Mouse (Mus musculus) brain, embryonic 14.5 days (tissue): ENCODE measurements around the gene Snai1. TPM values are rescaled to one million over a fixed set of nuclear protein-coding genes. Genes with fewer than 3 reads are reported as not detected.

Experiments
- DNase-seq: peaks from one replicate; pipeline ENCODE4 v3.0.0-alpha.2; 2011; ENCODE audit warnings: low read depth
- CTCF ChIP-seq: fragments of 200-500 bp; IDR thresholded peaks from 2 replicates; pipeline ENCODE4 v1.5.1; 2012; ENCODE audit warnings: inconsistent platforms, mild to moderate bottlenecking, moderate library complexity, borderline replicate concordance; ENCODE audit not compliant: insufficient read depth, insufficient read length; ENCODE audit errors: extremely low read depth
- POLR2A ChIP-seq: fragments of 200-500 bp; IDR thresholded peaks from 2 replicates; pipeline ENCODE4 v1.6.1; 2012; ENCODE audit warnings: mild to moderate bottlenecking, inconsistent platforms, borderline replicate concordance; ENCODE audit not compliant: poor library complexity, insufficient read depth, insufficient read length, severe bottlenecking; ENCODE audit errors: extremely low read depth
- polyA plus RNA-seq: library from polyadenylated mRNA; depleted of rRNA; stranded (reverse); fragments of >200 nt; gene quantifications from 2 replicates; pipeline ENCODE4 v1.2.3, GENCODE M21; 2012

The Snai1 gene
- polyA plus RNA-seq, 1 experiment: 12.0 TPM

- TF ChIP-seq CTCF (no peak), POLR2A (no peak)
- no peak for DNase-seq
Observed at GRCm38 (mm10) chr2:167546447-167547195, 8.6 kb downstream of the Snai1 start.

GRCm38 (mm10) chr2:167547444-167547843 lies 9.4 kb downstream of the Snai1 start:
- no peak for DNase-seq
- TF ChIP-seq CTCF: no peak

GRCm38 (mm10) chr2:167548961-167549360 lies 11.0 kb downstream of the Snai1 start:
- no peak for DNase-seq
- TF ChIP-seq POLR2A: no peak
- no peak for TF ChIP-seq CTCF

- no peak for DNase-seq
- TF ChIP-seq POLR2A: no peak
Observed at GRCm38 (mm10) chr2:167550341-167550854, 12.4 kb downstream of the Snai1 start.

- no peak for DNase-seq
- TF ChIP-seq CTCF (no peak), POLR2A (no peak)
Observed at GRCm38 (mm10) chr2:167551342-167551920, 13.4 kb downstream of the Snai1 start.

- DNase-seq: no peak
- TF ChIP-seq POLR2A (no peak), CTCF (no peak)
Observed at GRCm38 (mm10) chr2:167552292-167552691, 14.3 kb downstream of the Snai1 start.

GRCm38 (mm10) chr2:167552927-167553402 lies 15.0 kb downstream of the Snai1 start:
- no peak for DNase-seq
- no peak for TF ChIP-seq CTCF
- no peak for TF ChIP-seq POLR2A

- TF ChIP-seq POLR2A (no peak), CTCF (no peak)
- no peak for DNase-seq
Observed at GRCm38 (mm10) chr2:167555766-167556165, 17.8 kb downstream of the Snai1 start.

GRCm38 (mm10) chr2:167559413-167559812 lies 21.4 kb downstream of the Snai1 start:
- TF ChIP-seq POLR2A: no peak
- no peak for TF ChIP-seq CTCF
- peak; percentile 24 for DNase-seq

- peak; percentile 88 for DNase-seq
- TF ChIP-seq POLR2A (no peak), CTCF (no peak)
Observed at GRCm38 (mm10) chr2:167562101-167562500, 24.1 kb downstream of the Snai1 start.

- DNase-seq: no peak
- TF ChIP-seq CTCF (no peak), POLR2A (no peak)
Observed at GRCm38 (mm10) chr2:167563035-167563434, 25.0 kb downstream of the Snai1 start.

GRCm38 (mm10) chr2:167563703-167564102 lies 25.7 kb downstream of the Snai1 start:
- TF ChIP-seq CTCF (no peak), POLR2A (no peak)
- peak; percentile 58 for DNase-seq

GRCm38 (mm10) chr2:167564551-167565311 lies 26.7 kb downstream of the Snai1 start:
- TF ChIP-seq POLR2A: no peak
- TF ChIP-seq CTCF: no peak
- DNase-seq: no peak
